Mouse (Mus musculus) spleen, postnatal 14 days (tissue): ENCODE data around the gene Strip2.

Source experiments
- DNase-seq, 2 experiments: peaks; one replicate each; pipeline ENCODE4 v3.0.0; 2021 to 2022; ENCODE audit warnings: low spot score in 2 of 2

The Strip2 gene

DNA sequence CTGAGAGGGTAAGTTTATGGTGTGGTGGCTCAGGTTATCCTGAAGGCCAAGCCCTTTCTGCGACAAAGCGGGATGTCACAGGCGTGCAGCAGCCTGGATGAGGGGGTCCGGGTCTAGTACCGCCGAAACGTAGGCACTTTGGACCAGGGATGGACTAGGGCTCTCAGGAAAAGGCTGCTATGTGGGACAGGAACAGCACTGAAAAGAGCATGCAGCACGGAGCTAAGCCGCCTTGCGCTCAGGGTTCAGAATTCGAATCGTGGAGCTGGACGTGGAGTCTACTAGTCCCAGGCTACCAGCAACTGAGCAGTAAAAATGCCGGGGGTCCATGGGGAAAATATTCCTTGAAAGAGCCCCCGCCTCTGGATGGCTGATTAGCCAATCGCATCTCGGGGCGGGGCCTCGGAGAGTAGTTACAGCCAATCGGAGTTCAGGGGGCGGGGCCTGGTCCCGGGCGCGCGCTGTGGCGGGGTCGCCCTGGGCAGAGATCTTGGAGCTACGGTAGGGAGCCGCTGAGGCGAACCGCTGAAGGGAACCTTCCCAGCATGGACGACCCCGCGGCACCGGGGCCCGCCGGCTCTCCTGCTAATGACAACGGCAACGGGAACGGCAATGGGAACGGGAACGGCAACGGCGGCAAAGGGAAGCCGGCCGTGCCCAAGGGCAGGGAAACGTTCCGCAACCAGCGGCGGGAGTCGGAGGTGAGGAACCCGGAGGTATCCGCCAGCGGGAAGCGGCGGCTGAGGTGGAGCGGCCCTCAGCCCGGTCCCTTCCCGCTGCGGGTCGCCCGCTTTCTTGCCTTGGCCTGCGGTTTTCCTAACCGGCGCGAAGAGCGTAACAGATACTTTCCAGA lies at the start of gene Strip2:
Strip2 (plus strand) TSS at position 483 of the 853 bp plus-strand sequence.
- DNase-seq: peak; percentile 82 to 89

DNA sequence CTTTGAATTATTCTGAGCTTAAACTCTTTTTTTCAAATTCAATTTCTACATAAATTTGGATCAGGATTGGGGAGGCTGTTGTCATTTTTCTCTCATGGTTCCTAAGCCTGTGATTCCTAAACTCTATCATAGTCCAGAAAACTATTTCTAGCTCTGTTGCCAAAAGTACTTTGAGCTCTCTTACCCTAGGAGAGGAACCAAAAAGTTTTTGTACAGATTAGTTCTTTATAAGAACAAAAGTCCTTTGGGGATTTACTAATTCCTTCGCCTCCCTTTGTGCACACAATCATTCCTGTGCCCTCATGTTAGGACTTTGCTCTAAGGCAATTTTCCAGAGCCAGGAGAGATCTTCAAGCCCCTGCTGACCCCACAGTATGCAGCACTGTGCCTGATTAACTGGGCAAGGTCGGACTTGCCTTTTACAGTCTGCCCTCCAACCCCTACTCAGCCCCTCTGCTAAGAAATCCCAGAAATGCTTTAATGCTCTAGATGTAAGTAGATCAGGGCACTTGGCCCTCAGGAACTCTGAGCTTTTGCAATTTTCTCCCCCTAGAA lies 48.4 kb upstream of the Strip2 start:
- DNase-seq: no peak

DNA sequence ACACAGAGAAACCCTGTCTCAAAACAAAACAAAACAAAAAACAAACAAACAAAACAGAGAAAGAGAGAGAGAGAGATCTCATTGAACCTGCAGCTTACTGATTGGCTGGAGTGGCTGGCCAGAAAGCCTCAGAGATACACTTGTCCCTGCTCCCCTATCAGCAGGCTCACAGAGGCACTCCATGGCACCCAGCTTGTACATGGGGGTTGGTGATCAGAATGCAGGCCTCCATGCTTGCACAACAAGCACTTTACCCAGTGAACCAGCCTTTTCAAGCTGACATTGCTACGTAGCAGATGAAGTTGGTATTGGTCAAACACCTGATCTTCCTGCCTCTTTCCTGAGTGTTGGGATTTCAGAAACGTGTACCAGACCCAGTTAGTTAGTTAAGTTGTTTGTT lies 43.2 kb upstream of the Strip2 start:
- no peak for DNase-seq

DNA sequence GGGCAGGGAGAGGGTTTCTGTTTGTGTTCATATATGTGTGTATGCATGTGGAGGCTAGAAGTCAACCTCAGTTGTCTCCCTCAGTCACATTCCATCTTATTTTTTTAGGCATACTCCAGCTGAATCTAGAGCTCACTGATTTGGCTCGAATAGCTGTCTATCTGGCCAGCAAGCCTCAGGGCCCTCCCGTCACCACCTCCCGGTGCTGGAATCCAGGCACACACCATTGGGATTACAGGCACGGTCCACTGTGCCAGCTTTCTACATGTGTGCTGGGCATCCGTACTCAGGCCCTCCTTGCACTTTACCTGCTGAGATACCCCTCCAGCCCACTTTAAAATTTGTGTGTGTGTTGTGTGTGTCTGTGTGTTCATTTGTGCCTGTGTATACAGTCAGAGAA lies 41.2 kb upstream of the Strip2 start:
- no peak for DNase-seq

DNA sequence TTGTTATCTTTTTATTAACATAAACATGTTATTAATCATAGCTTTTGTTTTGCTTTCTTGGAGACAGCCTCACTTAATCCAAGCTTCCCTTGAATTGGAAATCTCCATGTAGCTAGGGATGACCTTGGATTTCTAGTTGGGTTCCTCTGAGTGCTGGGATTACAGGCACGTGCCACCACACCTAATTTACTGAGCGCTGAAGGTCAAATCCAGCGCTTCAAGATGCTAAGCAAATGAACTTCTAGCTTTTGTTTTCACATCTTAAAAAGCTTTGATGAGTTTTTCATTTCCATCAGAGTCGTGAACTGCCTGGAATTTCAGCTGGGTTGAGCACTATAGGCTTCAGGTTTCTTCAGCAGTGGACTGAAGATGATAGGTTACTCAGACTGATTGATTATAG lies 40.0 kb upstream of the Strip2 start:
- DNase-seq: no peak

DNA sequence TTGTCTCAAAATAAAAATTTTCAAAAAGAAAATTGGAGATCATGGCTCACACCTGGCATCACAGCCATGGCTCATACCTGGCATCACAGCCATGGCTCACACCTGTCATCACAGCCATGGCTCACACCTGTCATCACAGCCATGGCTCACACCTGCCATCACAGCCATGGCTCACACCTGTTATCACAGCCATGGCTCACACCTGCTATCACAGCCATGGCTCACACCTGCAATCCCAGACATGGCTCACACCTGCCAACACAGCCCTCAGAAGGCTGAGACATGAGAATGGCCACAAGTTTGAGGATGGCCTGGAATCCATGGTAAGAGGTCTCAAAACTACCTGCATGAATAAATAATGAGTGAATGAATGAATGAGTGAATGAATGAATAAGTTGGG lies 37.2 kb upstream of the Strip2 start:
- no peak for DNase-seq

DNA sequence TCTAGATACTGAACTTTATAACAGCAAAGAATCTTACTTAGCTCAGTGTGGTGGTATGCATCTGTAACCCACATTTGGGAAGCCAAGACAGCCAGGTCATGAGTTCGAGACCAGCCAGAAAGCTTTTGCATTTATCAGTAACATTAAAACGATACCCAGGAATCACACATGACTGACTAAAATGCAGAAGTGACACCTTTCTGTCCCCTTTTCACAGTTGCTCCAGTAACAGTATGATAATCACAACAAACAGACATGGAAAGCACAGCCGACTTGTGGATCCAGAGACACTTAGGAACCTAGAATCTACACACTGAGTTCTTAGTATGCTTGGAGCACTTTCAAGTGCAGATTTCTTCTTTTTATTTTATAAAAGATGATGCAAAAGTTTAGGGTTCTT lies 36.0 kb upstream of the Strip2 start:
- no peak for DNase-seq

DNA sequence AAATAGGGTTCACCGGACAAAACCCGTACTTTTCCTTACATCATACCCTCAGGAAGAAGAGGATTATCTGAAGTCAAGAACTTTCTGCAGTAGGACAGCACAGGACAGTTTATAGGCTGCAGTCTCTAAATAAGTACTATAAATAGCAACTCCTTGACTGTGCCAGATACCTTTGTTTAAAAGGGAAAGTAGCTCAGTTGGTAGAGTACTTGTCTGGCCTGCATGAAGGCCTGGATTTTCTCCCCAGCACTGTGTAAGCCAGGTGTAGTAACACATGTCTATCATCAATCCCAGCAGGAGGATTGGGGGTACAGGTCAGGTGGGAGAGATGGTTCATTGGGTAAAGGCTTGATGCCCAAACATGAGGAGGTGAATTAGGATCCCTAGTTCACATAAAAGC lies 34.9 kb upstream of the Strip2 start:
- no peak for DNase-seq

DNA sequence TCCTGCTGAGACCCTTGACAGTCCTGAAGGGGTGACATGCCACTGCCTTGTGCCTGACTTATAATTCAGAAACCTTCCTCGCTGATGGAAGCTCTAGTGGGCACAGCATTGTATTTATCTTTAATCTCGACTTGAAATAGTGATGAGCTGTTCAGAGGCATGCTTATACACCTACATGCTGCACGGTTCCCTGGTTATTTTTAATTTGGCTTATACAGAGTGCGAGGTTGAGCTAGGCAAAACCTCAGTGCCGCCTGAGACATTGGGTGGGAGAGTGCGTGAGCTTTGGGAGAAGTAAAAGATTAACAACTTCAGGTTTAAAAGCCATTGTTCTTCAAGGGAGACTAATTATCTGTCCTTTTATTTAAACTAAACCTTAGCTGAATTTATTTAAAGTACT lies 33.9 kb upstream of the Strip2 start:
- no peak for DNase-seq

DNA sequence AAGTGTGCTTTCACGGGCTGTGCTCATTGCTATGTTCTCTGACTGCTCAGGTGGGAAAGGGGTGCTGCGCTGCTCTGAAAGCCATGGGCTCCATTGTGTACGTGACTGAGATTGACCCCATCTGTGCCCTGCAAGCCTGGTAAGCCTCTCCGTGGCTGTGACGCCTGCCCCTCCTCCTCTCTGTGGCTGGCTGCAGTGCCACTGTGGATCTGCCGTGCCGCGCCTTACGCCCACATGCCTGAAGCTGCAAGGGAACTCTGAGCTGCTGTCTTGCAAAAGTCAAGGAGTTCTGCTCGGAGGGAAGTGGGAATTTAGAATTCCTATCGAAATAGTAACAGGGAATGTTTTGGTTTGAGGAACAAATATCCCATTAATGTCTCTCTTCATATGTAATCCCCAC lies 25.7 kb upstream of the Strip2 start:
- DNase-seq: no peak

DNA sequence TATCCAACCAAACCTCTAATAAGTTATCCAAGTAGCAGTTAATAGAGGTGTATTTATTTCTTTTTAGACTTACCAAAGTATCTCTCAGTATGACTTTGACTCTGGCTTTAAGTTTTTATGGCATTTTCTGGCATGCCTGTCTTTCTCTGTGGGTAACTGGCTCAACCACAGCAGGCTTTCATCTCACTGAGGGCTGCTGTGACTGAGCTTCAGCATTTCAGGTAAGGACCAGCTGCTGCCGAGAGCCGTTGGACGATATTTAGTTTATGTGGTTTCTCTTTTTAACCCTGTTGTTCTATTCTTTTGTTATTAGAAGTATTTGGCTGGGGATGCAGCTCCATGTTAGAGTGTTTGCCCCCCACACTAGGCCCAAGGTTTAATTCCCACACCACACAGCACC lies 19.8 kb upstream of the Strip2 start:
- DNase-seq: no peak

DNA sequence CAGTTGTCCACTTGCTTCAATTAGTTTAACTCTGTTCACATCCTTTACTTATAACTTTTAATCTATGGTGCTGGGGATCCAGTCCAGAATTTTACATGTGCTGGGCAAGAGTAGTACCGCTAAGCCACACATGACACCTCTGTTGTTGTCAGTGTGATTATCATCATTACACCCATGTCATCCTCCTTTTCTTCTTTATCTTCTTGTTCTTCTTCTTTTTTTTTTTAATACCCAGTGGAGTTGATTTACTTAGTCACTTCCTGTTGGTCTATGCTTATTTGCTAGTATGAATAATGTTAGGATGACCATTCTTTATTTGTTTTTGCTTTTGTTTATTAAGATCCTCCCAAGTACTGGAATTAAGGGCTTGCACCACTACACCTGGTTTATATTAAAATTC lies 15.4 kb upstream of the Strip2 start:
- no peak for DNase-seq

DNA sequence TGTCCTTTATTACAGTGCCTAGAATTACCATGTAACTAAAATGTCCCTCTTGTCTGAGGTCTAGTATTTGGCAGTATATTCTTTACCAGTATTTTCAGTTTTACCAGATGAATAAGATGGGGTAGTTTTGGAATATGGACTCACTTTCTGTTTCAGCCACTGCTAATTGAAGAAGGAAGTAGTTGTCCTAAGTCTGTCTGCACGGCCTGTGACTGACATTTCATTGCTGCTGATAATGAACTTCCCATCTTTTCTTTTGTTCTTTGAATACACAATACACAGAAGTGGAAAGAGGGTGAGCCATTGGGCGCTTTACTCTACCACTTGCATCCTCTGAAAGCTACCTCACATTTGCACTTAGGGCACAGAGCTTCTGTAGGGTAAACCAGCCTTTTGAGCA lies 14.6 kb upstream of the Strip2 start:
- DNase-seq: no peak

DNA sequence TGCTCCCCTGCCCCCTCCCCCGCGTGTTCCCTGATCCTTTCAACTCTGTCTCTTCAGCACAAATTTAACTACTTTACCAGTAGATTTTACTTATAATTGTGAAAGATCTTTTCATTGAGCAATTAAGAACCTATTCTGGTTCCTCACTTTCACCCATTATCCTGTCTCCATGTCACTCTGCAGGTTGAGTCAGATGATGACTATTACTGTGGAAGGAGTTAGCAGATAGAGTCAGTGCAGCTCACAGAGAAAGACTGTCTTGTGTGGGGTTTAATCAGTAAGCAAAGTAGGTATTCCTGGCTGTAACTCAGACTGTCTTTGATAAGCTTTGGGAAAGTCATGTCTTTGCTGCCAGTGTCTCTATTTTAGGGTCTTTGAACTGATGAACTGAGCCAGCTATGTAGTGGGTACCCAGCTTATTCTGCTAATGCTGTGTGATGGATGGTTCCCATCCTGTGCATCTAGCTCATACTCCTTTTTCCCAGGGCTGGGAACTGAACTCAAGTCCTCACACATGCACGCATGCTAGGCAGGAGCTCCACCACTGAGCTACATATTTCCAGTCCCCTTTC lies 13.4 kb upstream of the Strip2 start:
- DNase-seq: no peak

DNA sequence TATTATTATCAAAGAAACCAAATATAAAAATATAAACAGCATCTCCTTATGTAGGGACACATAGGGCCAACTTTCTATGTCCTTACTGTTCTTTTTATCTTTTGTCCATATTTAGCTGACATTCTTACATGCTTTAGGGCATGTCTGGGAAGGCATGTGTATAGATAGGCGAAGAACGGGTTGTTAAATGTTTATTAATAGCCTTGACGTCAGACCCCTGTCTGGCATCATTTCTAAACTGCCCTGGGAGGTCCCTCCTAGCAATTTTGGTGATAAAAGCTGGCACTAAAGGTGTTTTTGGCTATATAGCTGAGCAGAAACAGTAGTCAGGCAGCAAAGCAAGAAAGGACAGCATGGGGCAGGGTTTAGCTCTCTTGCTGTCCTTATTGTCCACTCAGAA lies 12.5 kb upstream of the Strip2 start:
- no peak for DNase-seq

DNA sequence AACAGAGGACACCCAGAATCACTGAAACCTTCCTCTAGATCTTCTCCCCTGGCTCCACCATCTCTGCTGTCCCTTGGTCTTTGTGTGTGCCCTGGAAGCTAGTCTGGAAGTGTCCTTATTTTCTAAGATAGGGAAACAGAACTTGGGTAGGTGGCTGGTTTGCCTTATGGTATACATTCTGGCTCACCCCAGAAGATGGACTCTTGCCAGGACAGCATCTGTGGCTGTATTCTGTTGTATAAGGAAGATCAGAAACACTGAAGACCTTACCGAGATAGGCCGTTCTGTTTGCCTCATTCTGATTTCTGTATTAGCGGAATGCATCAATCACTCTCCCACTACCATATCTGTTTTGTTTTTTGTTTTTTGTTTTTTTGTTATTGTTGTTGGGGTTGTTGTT lies 6.2 kb upstream of the Strip2 start:
- no peak for DNase-seq

DNA sequence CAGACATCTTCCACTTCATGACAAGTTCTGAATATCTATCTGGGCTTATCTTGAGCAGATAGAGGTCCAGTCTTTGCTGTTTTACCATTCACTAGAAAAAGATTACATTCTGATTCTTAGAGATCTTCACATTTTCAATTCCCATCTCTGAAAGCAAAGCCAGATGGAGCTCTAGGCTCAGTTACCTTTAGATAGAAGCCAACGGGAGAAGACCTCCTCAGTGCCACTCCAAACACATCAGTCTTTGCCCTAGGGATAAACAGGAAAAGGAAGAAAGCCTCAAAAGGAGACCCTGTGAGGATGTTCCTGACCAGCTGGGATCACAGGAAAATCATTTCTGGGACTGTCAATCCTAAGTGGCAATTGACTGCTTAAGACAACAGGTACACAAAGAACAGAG lies 3.1 kb upstream of the Strip2 start:
- DNase-seq: no peak

DNA sequence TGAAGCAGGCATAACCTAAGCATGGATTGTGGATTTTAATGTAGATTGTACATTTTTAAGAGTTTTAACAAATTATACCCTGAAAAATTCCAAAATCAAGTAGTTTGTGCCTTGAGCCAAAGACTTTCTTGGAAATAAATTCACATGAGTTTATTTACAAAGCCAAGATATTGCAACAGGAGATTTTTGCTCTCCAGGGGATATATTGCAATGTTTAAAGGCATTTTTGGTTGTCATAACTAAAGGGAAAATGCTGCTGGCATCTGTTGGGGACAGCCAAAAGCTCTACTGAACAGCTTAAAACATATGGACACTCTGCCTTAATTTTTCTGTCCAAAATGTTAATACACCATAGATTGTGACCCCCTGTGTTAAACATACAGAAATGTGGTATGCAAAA lies 2.7 kb upstream of the Strip2 start:
- DNase-seq: no peak

DNA sequence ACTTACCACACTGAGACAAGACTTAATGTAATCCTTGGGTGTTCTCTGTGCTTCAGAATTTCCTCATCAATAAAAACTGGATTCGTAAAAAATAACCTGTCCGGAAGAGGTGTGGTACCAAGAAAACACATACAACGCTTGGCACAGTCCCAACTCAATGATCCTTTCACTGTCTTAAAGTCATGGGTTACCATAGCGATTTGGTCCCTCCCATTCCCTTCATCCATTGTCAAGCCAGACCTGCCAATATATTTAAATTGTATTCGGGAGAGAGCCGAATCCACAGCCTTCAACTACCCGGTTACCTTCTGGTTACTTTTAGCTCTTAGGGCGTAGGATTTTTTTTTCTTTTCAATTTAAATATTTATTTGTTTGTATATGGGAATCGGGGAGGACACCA lies 976 bp upstream of the Strip2 start:
- no peak for DNase-seq

DNA sequence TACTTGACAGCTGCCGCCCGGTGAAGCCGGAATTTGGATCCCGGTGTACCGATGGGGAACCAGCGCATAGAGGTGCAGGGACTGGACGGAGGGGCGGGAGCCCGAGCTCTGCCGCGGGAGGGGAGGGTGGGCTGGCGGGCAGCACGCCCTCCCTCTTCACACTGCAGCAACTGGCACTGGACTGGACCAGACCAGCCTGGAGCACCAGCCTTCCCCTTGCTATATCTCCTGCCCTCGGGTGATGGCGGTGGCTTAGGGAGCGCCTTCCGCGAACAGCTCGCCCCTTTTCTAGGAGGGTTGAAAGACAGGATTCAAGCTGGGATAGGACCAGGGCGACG lies 540 bp downstream of the Strip2 start:
- no peak for DNase-seq

DNA sequence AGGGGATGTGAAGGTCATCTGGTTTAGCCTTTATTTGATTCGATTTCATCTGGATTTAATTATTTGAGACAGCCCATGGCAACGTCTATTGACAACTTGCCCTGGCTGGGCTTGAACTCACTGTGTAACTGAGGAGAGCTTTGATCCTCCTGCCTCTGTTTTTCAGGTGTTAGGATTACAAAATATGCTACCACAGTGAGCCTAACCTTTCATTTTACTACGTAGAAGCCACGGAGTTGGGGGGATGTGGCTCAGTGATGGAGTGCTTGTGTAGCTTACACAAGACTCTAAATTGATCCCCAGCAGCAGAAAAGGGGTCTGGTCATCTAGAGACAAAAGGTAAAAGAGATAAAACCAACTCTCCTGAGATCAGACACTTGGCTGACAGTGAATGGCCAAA lies 1.1 kb downstream of the Strip2 start:
- no peak for DNase-seq

DNA sequence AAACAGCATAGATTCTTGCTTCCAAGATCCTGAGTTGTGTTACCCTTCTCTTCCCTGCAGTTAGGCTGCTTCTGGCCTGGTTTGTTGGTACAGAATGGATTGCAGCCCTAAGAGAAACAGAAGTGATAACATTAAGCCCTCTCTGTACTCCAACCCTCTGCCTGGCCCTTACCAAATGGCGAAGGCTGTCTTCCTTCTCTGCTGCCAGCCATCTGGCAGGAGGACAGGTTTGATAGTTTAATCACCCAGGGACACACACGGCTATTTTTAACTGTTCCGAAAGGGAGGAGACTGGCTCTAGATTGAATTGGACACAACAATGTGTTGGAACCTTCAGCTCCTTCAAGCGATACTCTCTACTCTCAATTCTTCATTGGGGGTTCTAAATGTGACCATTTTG lies 6.7 kb downstream of the Strip2 start:
- DNase-seq: no peak

DNA sequence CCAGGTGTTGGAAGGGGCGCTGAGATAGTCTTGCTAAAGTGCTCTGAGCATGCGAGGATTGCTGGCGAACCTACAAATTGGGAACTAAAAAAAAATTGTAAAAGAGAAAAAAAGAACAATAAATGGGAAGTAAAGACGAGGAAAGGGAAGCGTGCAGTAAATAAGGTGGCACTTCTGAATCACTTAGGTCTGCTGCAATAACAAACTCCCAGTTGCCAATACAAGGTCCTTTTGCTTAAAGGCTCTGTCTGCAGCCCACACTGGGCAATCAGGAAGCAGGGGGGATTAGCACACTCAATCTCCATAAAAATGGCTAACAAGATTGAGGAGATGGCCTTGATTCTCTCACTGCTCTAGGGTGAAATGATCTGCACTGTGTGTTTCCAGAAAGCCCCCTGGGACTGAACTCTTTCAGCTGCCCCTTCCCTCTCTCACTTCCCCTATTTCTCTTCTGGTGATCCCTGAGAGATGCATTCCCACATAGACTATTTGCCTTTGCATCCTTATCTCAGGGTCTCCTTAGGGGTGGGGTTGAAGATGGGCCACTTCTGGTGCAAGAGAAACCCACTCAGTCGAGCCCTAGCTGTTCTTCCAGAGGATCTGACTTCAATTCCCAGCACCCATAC lies 8.9 kb downstream of the Strip2 start:
- DNase-seq: no peak
